Mouse (Mus musculus): ENCODE results near the gene Gm3269.
"Not testable (repeated sequence)": the region's sequence is repeated elsewhere in the genome, so short reads cannot be mapped to it uniquely, and the experiment has no call there.

The Gm3269 gene

GRCm38 (mm10) chr14:4837806-4838205, at the start of gene Gm3269:
Gm3269 (plus strand) TSS chr14:4838106.
- not testable (repeated sequence) for DNase-seq (ENCODE audit: low spot score)

GRCm38 (mm10) chr14:4806421-4806820, 31.5 kb upstream of the Gm3269 start:
- DNase-seq (ENCODE audit: low spot score), result peak; percentile 4

- DNase-seq (ENCODE audit: low spot score), result not testable (repeated sequence)
Measured at GRCm38 (mm10) chr14:4821950-4822349, 16.0 kb upstream of the Gm3269 start.

- DNase-seq (ENCODE audit: low spot score), result peak; percentile 3
Measured at GRCm38 (mm10) chr14:4855299-4855980, 17.5 kb downstream of the Gm3269 start, which contains the start of gene Gm3264. Gm3264 (plus strand) TSS chr14:4855576.

- not testable (repeated sequence) for DNase-seq (ENCODE audit: low spot score)
Measured at GRCm38 (mm10) chr14:4892116-4892515, 54.2 kb downstream of the Gm3269 start, which contains the start of gene Gm3278. Gm3278 (plus strand) TSS chr14:4892416.
